Mouse (Mus musculus): ENCODE results near the gene Slc12a5.

DNA sequence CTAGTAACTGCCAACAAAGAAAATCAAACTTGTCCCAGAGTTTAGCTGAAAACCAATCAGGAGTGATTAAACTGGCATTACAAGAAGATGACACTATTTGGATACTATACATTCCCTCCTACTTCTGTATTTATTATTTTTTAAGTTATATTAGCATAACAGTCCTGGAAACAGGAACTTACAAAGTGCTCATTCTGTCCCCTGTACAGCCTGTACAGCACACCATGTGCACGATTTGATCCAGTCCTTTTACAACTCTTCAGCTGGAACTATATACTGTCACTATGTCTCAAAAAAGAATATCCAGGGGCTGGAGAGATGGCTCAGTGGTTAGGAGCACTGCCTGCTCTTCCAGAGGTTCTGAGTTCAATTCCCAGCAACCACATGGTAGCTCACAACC, 66.6 kb downstream of the Slc12a5 start:
- no peak for TF ChIP-seq CTCF (IDR thresholded peaks at IDR 0.05)
- TF ChIP-seq EP300 (IDR thresholded peaks at IDR 0.05): no peak
